8 mouse cellular contexts compared by ENCODE assay signal in the genomic region with DNA sequence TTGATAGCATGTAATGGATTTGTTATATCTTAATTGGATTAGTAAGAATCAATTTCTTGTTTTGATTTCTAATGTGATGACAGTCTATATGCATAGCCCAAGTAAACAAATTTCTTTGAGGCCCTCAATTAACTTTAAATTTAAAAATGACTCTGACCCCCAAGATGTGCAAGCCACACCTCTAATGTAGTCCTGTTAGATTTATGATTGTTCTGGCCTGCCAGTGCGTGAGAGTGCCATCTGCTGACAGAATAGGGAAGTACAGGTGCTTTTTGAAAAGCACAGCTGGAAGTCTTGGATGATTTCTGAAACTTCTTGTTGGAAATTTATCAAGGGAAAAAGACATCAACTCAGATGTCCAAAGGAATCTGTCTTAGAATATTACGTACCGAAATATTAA.
DNase-seq lines count a peak whose midpoint lies in the region; ATAC-seq and TF ChIP-seq lines count a peak whose summit lies in the region.

No protein-coding gene starts in this region.

- H3K4me3 ChIP-seq in heart, embryonic 10.5 days: no peak overlapping the region
- H3K4me3 ChIP-seq in kidney, postnatal 0 days (replicated peaks; ENCODE audit: low read depth, low read length): no peak overlapping the region

- H3K9ac ChIP-seq in kidney, postnatal 0 days (ENCODE audit: low read depth, low read length): no peak overlapping the region

- no peaks in the 10 kb centered on the region for H3K9me3 ChIP-seq in heart, embryonic 10.5 days
- no peaks in the 10 kb centered on the region for H3K9me3 ChIP-seq in kidney, postnatal 0 days (replicated peaks; ENCODE audit: low read length)

- H3K27me3 ChIP-seq in heart, embryonic 10.5 days (ENCODE audit: insufficient read depth, poor library complexity, severe bottlenecking): no peaks in the 10 kb centered on the region
- H3K27me3 ChIP-seq in kidney, postnatal 0 days (ENCODE audit: insufficient read depth, low read length): no peaks in the 10 kb centered on the region

- H3K4me1 ChIP-seq in heart, embryonic 10.5 days: peaks cover 7% of the 10 kb centered on the region
- no peaks in the 10 kb centered on the region for H3K4me1 ChIP-seq in kidney, postnatal 0 days (replicated peaks; ENCODE audit: insufficient read depth, low read length)

- H3K4me2 ChIP-seq in kidney, postnatal 0 days (ENCODE audit: low read length): no peak overlapping the region

- H3K36me3 ChIP-seq in heart, embryonic 10.5 days: no peaks in the 10 kb centered on the region
- no peaks in the 10 kb centered on the region for H3K36me3 ChIP-seq in kidney, postnatal 0 days (ENCODE audit: insufficient read depth, low read length)

- peak; percentile 90 for TF ChIP-seq CTCF in kidney, postnatal 0 days (IDR thresholded peaks at IDR 0.05; ENCODE audit: low read depth)

- ATAC-seq in kidney, postnatal 0 days (replicated peaks; ENCODE audit: low FRiP score, low read depth): no peak

- DNase-seq in heart, adult 18-20 months: peak; percentile 54 to 86
- no peak for DNase-seq in heart, embryonic 10.5 days (ENCODE audit: low spot score)
- peak; percentile 72 for DNase-seq in urinary bladder, postnatal 14 days (ENCODE audit: low spot score)
- no peak for DNase-seq in urinary bladder, adult 2 months (ENCODE audit: low spot score)
- peak; percentile 75 for DNase-seq in embryo, embryonic 10 days (ENCODE audit: low spot score)
- peak; percentile 83 for DNase-seq in kidney, postnatal 0 days (ENCODE audit: low spot score)
- peak; percentile 86 for DNase-seq in lung, postnatal 14 days
- peak; percentile 67 for DNase-seq in thymus, postnatal 4 days

- WGBS in heart, embryonic 10.5 days: 35% methylated on average over 3 of the region's 3 CpGs
- 44% methylated on average over 3 of the region's 3 CpGs for WGBS in kidney, postnatal 0 days

- no peak overlapping the region for H3K27ac ChIP-seq in heart, embryonic 10.5 days
- no peak overlapping the region for H3K27ac ChIP-seq in kidney, postnatal 0 days

Comparison
In these comparisons a context has a peak if more than half of its experiments do, and no peak if none do; other contexts are left out.
1. DNase-seq: peak in heart, adult 18-20 months (2 of 2), urinary bladder, postnatal 14 days (single experiment), embryo, embryonic 10 days (single experiment), kidney, postnatal 0 days (single experiment), lung, postnatal 14 days (single experiment) and thymus, postnatal 4 days (single experiment); none in heart, embryonic 10.5 days (single experiment) and urinary bladder, adult 2 months (single experiment).